Mouse (Mus musculus): Measurements from ENCODE around the gene Zfp143.
"Not testable (repeated sequence)": the region's sequence is repeated elsewhere in the genome, so short reads cannot be mapped to it uniquely, and the experiment has no call there.

Gene Zfp143

GRCm38 (mm10) chr7:110128566-110128965 lies 67.5 kb downstream of the Zfp143 start:
- intact Hi-C loops (cut with DNase I) = no loop called here

GRCm38 (mm10) chr7:110132272-110132671 lies 71.3 kb downstream of the Zfp143 start:
- intact Hi-C loops (cut with DNase I) = not testable (repeated sequence)

- intact Hi-C loops (cut with DNase I) = no loop called here
These were observed 73.0 kb downstream of the Zfp143 start for GRCm38 (mm10) chr7:110133988-110134387.

GRCm38 (mm10) chr7:110138538-110138937 lies 77.5 kb downstream of the Zfp143 start:
- intact Hi-C loops (cut with DNase I) = no loop called here

- intact Hi-C loops (cut with DNase I) = no loop called here
These were observed 82.8 kb downstream of the Zfp143 start for GRCm38 (mm10) chr7:110143863-110144262.

All from adrenal gland (tissue).